Mouse (Mus musculus): ENCODE data around the gene Cmtm8. TPM values are rescaled to one million over a fixed set of nuclear protein-coding genes. Genes with fewer than 3 reads are reported as not detected.

Gene Cmtm8
- total RNA-seq, 2 experiments from 2014 or later = 11.5 to 12.9 TPM

DNA sequence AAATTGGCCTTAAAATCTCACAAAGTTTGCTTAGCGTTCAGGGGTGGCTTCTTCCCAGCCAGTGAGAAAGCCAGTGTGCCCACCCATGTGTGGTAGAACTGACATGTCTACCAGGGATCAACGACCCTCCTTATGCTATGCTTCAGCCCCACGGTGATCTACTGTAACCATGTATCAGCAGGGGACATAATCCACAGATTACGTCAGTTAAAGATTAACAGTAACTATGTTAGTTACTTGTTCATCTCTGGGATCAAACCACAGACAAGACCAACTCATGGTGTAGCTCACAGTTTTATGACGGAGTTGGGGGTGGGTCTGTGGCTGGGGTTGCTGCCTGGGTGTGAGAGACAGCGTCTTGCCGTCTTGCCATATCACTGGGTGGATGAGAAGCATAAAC is 19.8 kb downstream of the Cmtm8 start:
- no peak for DNase-seq (ENCODE audit: low spot score in 2 of 2)

DNA sequence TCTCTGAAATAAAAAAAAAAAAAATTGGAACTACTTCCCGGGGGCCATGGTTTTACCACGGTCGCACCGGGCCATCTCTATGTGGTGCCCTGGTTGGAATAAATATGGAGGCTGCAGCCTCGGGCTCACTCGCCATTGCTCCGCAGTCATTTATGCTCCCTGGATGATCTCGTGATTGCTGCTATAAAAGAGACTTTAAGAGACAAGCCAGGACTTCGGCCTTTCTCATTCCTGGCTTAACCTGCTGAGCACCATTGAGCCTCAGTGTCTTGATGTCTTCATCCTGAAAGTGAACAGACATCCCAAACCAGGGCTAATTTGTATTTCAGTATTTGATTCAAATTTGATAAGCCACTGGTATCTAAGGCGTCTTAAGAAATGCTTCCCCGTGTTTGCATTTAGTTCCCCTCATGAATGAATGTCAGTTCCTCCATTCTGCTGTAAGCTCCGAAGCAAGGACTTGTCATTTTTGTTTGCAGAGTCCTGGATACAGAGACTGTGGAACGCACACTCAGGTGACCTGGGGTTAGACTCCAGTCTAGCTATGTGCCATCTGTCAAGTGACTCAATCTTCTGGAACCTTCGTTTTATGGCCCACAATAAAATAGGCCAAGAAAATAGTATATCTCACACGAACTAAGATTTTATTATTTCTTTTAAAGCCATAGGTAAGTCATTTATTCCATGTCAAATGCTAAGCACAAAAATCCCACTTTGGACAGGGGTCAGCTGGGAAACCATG is 22.2 kb downstream of the Cmtm8 start:
- no peak for DNase-seq (ENCODE audit: low spot score in 2 of 2)

DNA sequence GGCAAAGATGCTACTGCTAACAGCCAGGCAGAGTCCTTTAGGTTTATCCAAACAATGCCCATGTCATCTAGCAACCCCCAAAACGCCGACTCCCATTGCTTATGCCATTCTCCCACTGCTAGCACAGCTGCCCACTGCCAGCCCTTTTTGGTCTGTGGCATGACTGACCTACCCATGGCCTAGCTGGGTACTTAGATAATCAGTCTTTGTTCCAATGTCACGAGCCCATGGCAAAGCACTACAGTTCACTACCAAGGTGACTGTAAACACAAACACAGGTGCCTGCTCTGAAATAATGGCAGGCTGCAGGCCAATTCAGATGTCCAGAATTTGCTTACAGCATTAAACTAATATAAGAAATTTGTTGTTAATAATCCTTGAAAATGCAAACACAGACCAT is 25.0 kb downstream of the Cmtm8 start:
- DNase-seq (ENCODE audit: low spot score in 2 of 2) = no peak

DNA sequence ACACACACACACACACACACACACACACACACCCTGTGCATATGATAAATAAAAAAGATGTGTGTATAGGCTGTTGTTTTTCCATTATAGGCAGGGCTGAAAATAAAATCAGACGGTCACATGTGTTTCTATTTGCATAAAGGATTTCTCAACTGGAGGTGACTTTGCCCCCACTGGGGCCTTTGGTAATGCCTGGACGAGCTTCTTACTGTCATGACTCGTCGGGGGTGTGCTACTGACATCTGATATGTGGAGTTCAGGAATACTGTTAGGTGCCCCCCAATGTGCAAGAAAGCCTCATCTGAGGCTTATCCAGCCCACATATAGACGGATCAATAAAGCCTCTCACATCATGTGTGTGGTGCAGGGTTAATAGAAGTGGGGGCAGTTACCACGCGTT is 26.9 kb downstream of the Cmtm8 start:
- DNase-seq (ENCODE audit: low spot score in 2 of 2) = no peak

DNA sequence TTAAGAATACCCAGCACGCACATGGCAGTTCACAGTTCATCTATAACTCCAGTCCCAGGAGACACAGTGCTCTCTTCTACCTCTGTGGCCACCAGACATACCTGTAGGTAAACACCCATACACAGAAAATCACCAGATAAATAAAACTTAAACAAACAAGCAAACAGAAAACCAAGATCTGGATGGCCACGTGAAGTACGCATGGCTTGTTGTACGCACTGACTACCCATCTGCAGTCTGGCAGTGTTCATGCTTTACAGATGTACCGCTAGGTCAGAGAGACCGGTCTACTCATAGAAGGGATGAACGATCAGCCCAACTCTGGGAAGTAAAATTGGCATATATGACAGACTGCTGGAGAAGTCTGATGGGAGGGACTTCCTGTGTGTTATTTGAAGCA is 27.8 kb downstream of the Cmtm8 start:
- DNase-seq (ENCODE audit: low spot score in 2 of 2) = no peak

GRCm38 (mm10) chr9:114815315-114815714 is 28.6 kb downstream of the Cmtm8 start:
- no peak for DNase-seq (ENCODE audit: low spot score in 2 of 2)

DNA sequence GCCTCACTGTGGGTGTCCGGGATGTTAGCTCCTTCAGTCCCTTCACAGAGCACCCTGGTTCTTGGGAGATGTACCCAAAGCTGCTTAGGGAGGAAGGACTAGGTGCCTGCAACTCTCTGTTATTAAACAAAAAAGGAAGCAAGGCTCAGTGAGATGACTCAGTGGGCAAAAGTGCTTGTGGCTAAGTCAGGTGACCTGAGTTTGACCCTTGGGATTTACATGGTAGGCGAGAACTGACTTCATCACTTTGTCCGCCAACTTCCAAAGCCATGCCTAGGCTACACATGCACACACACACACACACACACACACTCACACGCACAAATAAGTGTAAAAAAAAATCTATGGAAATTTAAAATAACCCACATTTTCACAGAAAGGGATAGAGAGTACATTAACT is 32.0 kb downstream of the Cmtm8 start:
- no peak for DNase-seq (ENCODE audit: low spot score in 2 of 2)

DNA sequence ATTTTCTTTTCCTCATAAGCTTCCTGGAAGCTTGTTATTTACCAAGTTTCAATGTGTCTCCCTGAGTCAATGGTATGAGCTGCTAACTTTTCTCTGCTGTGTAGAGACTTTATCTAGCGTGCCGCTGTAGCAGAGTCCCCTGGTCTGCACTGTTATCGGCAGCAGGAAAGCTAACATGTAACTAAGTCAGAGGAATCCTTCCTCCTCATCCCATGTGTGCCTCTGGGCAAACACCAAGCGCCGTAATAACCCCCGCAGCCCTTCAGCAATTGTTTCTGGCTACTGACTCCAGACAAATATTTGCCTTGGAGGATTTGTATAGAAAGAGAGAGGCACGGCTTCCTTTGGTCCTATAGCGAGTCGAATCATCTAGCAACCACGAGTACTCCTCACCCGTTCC is 33.1 kb downstream of the Cmtm8 start:
- no peak for DNase-seq (ENCODE audit: low spot score in 2 of 2)

DNA sequence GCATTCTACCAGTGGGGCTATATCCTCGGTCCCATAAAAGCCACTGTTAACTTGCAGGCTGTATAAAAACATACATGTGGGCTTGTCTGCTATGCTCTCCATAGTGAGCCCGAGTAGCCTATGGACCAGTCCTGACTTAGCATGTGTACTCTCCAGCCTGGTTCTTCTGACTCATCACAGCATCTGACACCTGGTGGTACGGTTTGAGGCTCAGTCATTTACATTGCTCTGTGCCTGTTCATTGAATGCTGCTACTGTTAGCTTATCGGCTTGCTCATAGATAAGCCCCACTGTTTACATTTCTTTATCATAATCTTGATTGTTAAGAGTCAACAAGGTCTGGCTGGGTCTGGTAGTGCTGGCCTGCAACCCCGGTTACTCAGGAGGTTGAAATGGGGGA is 35.3 kb downstream of the Cmtm8 start:
- no peak for DNase-seq (ENCODE audit: low spot score in 2 of 2)

GRCm38 (mm10) chr9:114807261-114807660 is 36.7 kb downstream of the Cmtm8 start:
- no peak for DNase-seq (ENCODE audit: low spot score in 2 of 2)

DNA sequence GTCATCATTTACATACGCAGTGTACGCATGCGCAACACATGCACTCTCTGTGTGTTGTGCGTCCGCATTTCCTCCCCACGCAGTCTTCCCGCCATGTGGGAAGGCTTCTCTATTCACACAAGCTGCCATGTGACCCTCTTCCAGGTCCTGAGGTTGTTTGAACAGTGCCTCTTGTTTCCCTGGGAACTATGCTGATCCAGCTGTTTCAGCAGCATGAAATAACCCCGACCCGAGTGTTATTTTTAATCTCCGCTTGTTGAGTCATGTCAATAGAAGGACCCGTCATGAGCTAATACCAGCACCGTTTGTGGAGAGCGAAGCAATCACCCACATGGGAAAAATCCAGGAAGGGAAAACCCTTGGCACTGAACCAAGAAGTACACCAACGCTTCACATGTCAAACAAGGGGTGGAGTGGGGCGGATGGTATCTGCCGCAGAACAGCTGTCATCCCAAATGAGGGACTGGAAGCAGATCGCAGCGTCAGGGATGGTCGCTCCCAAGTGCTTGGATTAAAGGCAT is 38.7 kb downstream of the Cmtm8 start:
- DNase-seq (ENCODE audit: low spot score in 2 of 2) = no peak

DNA sequence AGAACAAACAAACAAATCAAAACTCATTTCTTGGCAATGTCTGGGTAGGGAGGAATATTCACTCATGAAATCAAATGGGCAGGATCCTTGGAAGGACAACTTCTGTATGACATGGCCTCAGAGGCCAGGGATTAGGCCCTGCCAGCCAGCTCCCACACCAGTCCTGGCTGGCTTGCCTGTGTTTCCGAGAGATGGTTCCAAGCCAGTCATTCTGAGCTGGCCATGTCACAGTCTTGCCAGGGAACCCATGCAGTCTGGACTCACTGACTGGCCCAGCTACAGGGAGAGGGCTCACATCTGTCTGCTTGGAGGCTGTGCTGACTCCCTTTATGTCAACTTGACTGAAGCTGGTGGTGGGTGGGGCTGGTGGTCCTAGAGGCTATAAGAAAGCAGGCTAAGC is 41.8 kb downstream of the Cmtm8 start:
- no peak for DNase-seq (ENCODE audit: low spot score in 2 of 2)

DNA sequence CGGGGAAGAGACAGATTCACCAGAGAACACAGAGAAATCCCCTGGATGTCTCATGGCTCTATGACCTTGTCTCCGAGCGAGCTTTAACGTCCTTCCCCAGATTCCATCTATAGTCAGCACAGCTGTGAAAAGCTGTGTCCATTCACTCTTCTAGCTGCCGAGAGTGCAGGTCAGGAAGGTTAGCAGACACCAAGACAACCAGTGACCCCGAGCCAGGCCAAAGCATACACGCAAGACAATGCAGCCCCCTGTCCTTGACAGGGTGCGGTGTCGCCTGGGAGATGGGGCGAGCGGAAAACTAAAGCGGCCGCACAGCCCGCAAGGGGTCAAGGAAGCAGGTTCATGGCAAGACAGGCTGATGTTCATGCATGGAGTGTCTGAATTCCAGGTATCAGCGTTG is 42.7 kb downstream of the Cmtm8 start:
- DNase-seq (ENCODE audit: low spot score in 2 of 2) = no peak

DNA sequence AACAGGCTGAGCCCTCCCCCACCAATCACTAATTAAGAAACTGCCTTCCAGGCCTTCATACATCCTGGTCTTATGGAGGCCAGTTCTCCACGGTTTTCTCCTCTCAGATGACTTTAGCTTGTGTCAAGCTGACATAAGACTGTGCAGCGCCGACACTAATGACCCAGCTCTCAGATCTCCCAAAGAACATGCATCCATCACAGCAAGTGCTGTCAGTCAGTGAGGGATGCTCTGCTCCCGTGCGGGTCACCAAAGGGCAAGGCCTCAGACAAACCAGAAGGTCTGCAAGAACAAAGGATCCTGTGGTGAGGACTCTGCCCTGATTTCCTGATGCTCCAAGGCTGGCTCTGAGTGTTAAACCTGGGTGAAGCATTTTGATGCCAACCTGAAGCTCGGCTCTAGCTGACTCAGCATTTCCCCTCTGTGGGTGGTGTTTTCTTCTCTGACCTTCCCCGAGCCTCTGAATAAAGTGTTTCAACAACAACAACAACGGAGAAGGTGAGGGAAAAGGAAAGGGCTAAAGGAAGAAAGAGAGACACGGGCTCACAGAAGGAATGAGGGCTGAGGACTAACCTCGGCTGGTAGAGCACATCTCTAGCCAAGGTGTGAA is 44.4 kb downstream of the Cmtm8 start:
- DNase-seq (ENCODE audit: low spot score in 2 of 2) = no peak

DNA sequence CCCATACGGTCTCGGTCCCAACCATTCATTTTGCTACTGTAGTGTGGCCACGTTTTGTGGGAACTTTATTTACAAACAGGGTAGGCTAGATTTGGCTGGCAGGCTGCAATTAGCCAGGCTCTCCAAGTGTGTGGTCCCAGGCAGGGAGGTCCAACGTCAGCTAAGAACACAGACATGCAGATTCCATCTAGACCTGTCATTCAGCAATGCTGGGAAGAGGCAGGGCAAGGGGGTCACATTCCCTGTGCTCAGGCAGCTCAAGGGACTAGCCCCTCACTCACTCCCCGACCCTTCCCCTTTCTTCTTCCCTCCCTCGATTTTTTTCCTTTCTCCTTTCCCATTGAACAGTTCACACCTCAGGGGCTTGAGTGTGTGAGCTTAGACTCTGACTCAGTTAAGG is 45.1 kb downstream of the Cmtm8 start:
- no peak for DNase-seq (ENCODE audit: low spot score in 2 of 2)

DNA sequence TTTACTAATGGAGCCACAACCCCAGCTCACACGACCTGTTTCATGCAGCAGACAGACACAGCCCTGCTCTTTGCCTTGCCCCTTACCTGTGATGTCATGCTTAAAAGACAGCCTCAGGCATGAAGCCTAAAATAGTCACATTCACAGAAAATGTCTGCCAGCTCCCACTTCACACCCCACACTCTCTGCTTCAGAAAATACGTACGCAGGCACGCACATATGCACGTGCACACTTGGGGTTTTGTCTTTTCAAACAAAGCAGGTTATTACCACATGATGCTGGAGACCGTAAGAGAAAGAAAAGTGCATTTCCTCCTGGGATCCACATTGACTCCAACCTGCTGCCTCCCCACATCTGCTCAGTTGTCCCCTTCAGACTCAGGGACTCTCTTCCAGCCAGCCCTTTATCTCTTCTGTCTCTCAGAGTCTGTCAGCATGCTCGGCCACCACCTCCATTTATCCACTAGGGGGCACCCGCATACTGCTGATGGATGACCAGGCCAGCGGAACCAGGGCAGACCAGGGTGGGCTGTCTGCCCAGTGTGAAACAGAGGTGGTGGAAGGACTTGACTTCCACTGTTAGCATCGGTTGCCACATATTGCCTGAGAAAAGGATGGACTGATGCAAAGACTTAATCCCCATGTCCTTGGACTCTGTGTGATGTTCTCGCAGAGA is 46.5 kb downstream of the Cmtm8 start:
- peak; percentile 61 to 79 for DNase-seq (ENCODE audit: low spot score in 2 of 2)

- DNase-seq (ENCODE audit: low spot score in 2 of 2) = no peak
Observed at GRCm38 (mm10) chr9:114796473-114797050, 47.4 kb downstream of the Cmtm8 start.

- no peak for DNase-seq (ENCODE audit: low spot score in 2 of 2)
Observed at GRCm38 (mm10) chr9:114794491-114794890, 49.5 kb downstream of the Cmtm8 start.

DNA sequence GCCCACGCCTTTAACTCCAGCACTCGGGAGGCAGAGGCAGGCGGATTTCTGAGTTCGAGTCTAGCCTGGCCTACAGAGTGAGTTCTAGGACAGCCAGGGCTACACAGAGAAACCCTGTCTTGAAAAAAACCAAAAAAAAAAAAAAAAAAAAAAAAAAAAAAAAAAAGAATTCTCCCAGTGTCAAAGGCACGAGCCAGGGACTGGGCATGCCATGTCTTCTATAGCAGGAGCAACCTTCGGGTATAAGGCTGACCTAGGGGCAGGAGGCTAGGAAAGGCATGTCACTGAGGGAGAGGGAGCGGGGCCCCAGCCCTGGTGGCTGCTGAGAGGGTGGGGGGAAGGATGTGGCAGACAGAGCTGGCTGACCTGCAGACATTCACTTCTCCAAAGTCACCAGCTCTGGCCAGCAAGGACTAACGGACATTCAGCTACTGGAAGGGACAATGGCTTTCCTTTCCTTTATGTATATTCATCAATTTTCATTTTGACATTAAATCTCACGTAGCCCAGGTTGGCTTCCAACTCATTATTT is 50.1 kb downstream of the Cmtm8 start:
- DNase-seq (ENCODE audit: low spot score in 2 of 2) = no peak

DNA sequence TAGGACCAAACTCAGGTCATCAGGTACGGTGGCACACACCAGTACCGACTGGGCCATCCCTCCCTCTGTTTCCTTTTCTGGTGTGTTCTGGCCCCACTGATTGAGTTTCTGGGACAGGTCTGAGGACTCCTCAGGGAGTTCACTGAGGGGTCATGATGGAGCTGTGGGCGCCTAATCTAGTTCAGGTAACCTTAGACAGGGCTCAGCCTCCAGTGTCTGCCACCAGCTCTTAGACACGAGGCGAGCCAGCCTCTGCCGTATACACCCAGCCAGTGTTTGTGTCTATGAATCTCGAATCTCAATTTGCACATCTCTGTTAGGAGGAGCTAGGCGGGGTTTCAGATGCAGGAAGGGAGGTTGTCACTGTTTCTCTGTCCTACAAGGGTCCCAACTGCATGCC is 54.0 kb downstream of the Cmtm8 start:
- DNase-seq (ENCODE audit: low spot score in 2 of 2) = no peak

DNA sequence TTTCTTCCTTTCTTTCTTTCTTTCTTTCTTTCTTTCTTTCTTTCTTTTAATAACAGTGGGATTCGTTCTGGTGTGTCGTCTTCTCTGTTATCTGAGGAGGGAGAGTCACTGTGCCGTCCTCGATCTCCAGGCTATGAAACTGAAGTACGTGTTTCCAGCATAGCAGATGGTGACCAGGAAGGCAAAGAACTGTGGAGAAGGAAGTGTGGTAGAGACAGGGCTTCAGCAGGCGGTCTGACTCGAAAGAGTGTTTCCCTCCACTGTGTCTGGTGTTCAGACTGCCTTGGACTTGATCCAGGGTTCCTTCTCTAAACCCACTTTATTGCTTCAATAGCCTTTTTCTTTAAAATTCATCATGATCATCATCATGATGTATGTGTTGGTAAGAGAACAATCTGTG is 54.4 kb downstream of the Cmtm8 start:
- no peak for DNase-seq (ENCODE audit: low spot score in 2 of 2)

GRCm38 (mm10) chr9:114788697-114789096 is 55.3 kb downstream of the Cmtm8 start:
- no peak for DNase-seq (ENCODE audit: low spot score in 2 of 2)
